Mouse (Mus musculus): ENCODE results near the gene I0C0044D17Rik.
"Not testable (repeated sequence)": the region's sequence is repeated elsewhere in the genome, so short reads cannot be mapped to it uniquely, and the experiment has no call there.

Gene I0C0044D17Rik

DNA sequence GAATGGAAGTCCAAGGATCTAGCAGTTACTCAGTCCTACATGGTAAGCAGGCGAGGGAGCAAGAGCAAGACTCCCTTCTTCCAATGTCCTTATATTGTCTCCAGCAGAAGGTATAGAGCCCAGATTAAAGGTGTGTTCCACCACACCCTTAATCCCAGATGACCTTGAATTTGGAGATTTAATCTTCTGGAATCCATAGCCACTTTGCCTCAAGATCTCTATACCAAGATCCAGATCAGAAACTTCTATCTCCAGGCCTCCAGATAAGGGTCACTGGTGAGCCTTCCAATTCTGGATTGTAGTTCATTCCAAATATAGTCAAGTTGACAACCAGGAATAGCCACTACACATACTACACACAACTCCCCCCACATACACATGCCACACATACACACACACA is at the start of gene I0C0044D17Rik:
Gene I0C0044D17Rik, minus strand, starts transcription at position 101 of the 400 bp plus-strand sequence.
- DNase-seq (ENCODE audit: low spot score) = not testable (repeated sequence)

DNA sequence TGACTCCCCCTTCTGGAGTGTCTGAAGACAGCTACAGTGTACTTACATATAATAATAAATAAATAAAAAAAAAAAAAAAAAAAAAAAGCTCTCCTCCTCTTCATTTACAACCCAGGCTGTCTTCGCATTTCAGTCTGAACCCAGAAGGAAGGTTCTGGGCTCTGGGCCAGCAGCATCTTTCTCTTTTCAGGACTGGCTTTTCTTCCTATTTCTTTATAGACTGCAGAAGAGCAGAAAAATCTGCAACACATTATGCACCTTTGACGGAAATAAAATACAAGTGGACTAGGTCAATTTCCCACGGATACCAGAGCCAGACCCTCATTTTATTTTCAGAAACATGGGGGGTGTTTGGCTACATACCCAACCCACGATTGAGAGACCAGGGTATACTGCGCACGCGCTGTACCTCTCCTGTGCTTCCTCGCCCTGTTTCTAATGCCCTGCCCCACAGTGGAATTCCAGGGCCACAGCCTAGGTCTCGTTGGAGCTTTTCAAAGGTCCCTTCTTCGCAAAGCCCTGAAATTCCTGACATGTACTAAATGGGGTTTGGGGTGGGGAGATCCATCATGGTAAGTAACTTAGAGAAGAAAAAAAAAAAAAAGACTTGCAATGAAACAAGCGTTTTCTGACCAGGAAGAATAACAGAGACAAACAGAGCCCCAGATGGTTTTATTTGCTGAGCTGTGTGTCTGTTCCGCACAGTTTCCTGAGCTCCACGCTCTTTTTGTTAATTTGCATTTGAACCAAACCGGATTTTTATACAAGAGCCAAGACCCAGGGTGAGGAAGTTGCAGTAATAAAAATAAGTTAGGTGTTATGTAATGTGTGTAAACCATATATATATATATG is 42.0 kb upstream of the I0C0044D17Rik start:
- no peak for DNase-seq (ENCODE audit: low spot score)

DNA sequence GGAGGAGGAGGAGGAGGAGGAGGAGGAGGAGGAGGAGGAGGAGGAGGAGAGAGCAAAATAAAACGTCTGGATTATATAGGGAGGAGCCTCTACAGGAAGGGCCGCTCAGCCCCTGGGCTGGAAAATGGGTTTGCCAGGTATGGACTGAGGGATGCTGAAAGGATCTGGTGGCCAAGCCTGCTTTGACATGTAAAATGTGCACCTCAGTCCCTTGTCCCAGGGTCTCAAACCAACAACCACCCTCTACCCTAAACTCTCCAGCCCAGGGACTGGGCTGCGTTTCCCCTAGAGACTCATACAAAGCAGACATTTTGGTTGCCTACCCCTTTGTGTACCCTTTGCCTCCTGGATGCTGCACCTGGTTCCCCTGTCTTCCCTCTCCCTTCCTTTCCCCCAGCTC is 40.9 kb upstream of the I0C0044D17Rik start:
- no peak for DNase-seq (ENCODE audit: low spot score)

DNA sequence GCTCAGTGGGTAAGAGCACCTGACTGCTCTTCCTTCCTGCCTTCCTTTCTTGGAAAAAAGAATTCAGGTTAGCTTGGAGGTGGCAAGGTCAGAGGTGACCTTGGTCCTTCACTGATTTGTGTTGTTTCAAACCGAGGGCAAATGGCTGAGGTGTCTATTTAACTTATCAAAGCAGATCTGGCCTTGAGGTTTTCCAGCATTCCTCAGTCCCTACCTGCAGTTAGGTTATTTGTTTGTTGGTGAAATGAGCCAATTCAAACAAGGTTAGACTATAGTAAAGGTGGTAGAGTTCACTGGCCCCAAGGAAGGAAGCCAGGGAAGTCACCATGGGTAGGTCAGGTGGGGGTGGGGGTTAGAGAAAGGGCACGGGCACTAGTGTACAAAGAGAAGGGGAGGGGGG is 40.5 kb upstream of the I0C0044D17Rik start:
- no peak for DNase-seq (ENCODE audit: low spot score)

GRCm38 (mm10) chr4:98863451-98863850 is 39.8 kb upstream of the I0C0044D17Rik start:
- no peak for DNase-seq (ENCODE audit: low spot score)

GRCm38 (mm10) chr4:98858151-98858855 is 34.7 kb upstream of the I0C0044D17Rik start:
- DNase-seq (ENCODE audit: low spot score) = no peak

- DNase-seq (ENCODE audit: low spot score) = no peak
These were observed 33.5 kb upstream of the I0C0044D17Rik start for GRCm38 (mm10) chr4:98857037-98857648.

DNA sequence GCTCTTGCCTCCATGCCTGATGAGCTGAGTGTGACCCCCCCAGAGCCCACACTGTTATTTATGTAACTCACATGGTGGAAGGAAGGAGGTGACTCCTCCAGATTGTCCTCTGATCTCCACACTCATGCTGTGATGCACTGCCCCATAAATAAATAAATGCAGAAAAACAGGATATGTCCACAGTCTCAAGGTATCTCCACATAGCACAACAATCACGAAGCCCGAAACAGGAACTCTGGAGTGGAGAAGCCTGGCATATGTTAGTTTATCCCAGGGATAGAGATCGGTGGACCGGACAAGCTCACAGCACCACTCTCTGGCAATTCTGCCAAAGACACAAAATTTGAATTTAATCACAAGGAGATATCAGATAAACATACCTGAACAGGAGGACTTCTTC is 30.3 kb upstream of the I0C0044D17Rik start:
- no peak for DNase-seq (ENCODE audit: low spot score)

GRCm38 (mm10) chr4:98850485-98850884 is 26.8 kb upstream of the I0C0044D17Rik start:
- DNase-seq (ENCODE audit: low spot score) = not testable (repeated sequence)

GRCm38 (mm10) chr4:98847120-98847885 is 23.7 kb upstream of the I0C0044D17Rik start:
- DNase-seq (ENCODE audit: low spot score) = no peak

DNA sequence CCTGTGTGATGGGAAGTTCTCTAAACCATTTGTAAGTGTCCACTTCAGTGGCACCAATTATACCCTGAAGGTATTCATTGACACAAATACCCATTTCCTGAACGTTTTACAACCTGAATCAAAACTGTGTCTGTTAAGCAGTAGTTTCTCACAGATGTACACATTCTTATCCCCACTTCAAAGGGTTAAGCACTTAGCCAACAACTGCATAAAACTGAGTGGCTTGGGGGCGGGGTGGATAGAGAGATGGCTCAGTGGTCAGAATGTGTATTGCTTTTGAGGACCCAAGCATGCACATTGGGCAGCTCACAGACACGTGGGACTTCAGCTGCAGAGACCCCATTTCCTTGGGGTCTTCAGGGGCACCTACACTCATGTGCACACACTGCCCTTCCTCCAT is 22.8 kb upstream of the I0C0044D17Rik start:
- no peak for DNase-seq (ENCODE audit: low spot score)

DNA sequence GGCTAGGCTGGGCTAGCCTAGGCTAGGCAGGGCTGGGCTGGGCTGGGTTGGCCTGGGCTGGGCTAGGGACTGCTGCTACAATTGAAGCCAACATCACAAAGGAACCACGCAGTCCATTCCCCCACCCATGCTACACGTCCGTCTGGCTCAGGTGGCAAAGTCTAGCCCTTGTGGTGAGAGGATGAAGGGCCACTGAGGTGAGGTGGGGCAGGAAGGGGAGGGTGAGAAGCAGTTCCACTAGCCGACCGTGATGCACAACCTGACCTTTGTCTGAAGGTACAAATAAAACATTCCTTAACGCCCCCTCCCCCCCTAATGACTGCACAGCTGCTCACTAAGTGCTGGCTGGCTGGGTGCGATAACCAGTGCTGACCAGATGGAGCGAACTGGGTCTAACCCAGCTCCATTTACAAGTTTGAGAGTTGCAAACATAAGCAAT is 22.1 kb upstream of the I0C0044D17Rik start:
- no peak for DNase-seq (ENCODE audit: low spot score)

DNA sequence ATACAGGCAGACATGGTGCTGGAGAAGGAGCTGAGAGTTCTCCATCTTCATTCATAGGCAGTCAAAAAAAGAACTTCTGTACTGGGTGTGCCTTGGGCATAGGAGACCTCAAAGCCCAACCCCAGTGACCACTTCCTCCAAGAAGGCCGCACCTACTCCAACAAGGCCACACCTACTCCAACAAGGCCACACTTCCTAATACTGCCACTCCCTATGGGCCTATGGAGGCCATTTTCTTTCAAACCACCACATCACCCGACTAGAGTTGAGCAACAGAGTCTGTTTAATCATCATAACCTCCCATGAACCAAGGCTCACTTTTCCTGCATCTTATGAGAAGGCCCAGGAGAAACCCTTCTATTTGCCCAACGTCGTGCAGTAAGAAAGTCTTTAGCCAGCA is 21.6 kb upstream of the I0C0044D17Rik start:
- DNase-seq (ENCODE audit: low spot score) = no peak

DNA sequence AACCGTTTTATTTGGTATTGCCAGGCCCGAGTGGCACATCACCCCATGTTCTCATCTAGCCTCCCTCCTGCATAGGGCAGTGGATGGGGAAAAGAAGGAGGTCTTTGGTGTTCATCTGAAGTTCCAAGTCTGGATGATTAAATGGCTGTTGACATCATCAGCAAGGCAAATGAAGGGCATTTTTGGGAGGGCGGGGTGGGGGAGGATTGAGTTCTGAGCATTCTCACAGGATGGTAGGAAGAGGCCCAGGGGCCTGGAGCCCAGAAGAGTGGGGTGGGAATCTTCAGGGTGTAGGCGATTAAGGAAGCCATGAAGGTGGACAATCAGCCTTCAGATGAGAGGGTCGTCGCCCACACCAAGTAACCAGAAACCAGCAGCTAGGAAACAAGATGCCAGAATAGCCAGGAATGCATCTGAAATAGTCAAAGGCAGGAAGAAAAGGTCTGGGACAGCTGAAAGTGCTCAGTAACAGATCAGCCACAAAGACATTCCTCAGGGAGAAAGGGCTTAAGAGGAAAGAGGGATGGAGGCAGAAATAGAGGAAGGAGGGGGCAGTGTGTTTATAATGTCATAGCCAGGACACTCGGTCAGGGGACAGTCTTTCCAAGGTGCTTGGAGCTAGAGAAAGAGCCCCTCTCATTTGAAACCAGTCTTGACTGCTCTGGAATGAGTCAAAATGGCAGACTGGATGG is 20.4 kb upstream of the I0C0044D17Rik start:
- no peak for DNase-seq (ENCODE audit: low spot score)

- DNase-seq (ENCODE audit: low spot score) = not testable (repeated sequence)
These were observed 17.6 kb upstream of the I0C0044D17Rik start for GRCm38 (mm10) chr4:98841251-98841650.

DNA sequence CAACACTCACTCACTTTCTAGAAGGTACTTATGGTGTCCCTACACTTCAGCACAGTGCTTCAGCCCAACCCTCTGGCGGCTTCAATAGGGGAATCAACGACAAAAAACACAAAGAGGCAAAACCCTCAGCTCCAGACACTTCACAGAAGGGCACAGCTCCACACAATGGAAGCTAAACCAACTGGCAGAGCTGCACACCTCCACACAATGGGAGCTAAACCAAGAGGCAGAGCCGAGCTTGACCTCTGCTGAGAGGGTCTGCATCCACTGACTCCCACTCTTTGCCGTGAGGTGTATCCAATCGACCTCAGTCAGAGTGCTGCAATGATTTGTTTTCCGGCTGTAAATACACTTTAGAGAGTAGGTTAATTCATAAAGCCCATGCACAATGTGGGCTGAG is 16.9 kb upstream of the I0C0044D17Rik start:
- DNase-seq (ENCODE audit: low spot score) = no peak

DNA sequence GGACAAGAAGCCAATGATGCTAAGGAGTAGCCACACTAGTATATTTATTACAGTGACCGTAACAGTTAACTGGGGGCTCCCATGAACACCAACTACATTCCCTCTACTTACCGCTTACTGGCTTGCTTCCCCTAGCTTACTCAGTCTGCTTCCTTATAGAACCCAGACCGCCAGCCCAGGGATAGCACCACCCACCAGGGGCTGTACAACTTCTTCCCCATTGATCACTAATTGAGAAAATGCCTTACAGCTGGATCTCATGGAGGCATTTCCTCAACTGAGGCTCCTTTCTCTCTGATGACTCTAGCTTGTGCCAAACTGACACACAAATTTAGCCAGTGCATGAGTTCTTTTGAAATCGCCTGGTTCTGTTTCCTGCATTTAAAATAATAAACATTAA is 15.3 kb upstream of the I0C0044D17Rik start:
- no peak for DNase-seq (ENCODE audit: low spot score)

DNA sequence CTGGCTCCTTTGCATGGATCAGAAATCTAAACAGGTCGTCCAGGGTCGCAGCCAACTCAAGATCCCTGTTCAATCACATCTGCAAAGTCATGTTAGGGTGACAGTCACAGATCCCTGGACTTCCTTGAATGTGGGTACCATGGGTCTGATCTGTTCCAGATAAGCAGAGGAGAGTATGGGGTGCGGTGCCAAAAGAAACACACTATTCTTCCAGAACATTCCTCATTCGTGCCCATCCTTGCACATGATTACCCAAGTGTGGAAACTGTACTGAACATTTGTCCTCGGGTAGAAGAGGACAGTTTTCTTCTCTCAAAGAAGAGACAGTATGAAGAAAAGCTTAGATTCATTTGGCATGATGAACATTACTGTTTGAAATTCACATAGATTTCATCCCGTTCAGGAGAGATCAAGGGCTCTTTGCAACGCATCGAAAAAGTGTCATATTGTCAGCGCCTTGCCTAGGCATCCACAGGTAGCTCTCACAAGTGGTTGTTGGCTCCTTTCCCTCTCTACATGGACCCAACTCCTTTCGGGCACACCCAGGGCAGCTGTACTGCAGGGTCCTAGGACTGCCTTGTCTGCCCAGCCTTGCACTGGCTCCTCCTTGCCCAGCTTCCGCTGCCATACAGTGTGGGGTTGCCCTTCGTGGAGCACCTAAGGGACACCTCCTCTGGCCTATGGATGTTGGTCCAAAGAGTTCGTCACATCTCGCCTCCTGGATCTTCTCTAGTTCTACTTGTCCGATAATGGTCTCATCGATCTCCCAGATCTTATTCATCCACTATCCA is 14.3 kb upstream of the I0C0044D17Rik start:
- DNase-seq (ENCODE audit: low spot score) = no peak

- no peak for DNase-seq (ENCODE audit: low spot score)
These were observed 12.9 kb upstream of the I0C0044D17Rik start for GRCm38 (mm10) chr4:98836519-98836918.

DNA sequence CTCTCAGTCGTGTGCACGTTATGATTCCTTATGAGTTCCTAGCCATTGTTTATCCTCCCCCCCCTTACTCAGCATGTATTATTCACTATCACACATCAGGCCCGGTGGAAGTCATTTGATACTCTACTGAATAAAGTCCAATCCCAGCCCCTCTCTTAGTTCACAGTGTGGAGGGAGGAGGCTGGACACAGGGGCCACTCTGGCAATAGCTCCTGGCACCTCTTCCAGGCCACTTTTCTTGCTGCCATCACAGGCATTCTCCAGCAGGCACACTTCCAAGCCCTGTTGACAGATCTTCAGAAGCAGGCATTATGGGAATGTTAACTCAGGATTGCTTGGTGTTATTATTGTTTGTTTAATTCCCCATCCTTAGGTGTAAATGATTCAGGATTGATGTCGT is 11.1 kb upstream of the I0C0044D17Rik start:
- no peak for DNase-seq (ENCODE audit: low spot score)

GRCm38 (mm10) chr4:98831726-98832125 is 8.1 kb upstream of the I0C0044D17Rik start:
- DNase-seq (ENCODE audit: low spot score) = no peak

Measured in urinary bladder, postnatal 25 days (tissue).